Mouse (Mus musculus): ENCODE measurements around the gene Sohlh1.

DNA sequence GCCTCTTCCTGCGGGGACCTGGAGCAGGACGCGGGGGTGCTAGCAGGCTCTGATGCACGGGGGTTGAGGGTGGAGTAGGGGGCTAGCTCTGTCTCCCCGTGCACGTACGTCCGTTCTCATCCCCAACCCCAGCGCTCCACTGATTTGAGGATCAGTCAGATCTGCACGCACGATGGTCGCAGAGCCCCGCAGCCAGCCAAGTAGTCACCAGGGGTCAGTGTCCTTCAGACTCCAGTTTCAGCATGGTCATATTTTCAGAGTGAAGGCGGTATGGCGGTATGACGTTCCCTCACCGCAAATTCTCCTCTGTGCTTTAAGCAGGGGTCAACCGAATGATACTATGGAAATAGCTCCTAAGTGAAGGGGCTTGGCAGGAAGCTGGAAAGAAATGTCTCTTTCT lies 17.2 kb upstream of the Sohlh1 start:
- TF ChIP-seq POLR2A (IDR thresholded peaks at IDR 0.05; ENCODE audit: borderline replicate concordance, low read depth, low read length) (no peak), CTCF (IDR thresholded peaks at IDR 0.05; ENCODE audit: low read depth, low read length) (no peak)

Measured in bone marrow macrophage, adult 2 months (primary cell).